Mouse (Mus musculus) bone marrow macrophage, adult 2 months (primary cell): ENCODE data around the gene Zfp207.

ENCODE experiments used
- CTCF ChIP-seq: IDR thresholded peaks from 2 replicates; pipeline ENCODE4 v1.5.1; 2012; ENCODE audit warnings: low read depth, mild to moderate bottlenecking, low read length, moderate library complexity
- POLR2A ChIP-seq: IDR thresholded peaks from 2 replicates; pipeline ENCODE4 v1.6.1; 2012; ENCODE audit warnings: mild to moderate bottlenecking, low read depth, low read length, borderline replicate concordance

DNA sequence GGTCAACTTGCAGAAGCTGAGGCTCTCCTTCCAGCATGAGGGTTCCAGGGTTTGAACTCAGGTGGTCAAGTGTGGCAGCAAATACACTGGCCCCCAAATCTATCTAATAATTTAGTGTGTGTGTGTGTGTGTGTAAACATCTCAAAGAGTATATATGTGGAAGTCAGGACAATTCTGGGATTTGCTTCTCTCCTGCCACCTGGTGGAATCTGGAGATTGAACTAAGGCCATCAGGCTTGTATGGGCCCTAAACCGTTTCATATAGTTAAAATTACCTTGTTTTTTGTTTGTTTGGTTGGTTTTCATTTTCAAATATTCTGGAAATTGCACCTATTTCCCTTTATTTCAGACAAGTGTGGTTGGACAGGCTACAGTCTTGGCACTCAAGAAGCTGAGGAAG is 14.1 kb upstream of the Zfp207 start:
- TF ChIP-seq CTCF (no peak), POLR2A (no peak)
